Mouse (Mus musculus) testis, adult 2 months (tissue): ENCODE measurements around the gene Slco1a4.

Experiments
- CTCF ChIP-seq: fragments of 200-500 bp; IDR thresholded peaks from 2 replicates; pipeline ENCODE4 v1.5.1; 2012; ENCODE audit warnings: low read depth, mild to moderate bottlenecking, inconsistent platforms, low read length, moderate library complexity; ENCODE audit not compliant: control insufficient read depth, insufficient read depth, insufficient replicate concordance
- POLR2A ChIP-seq: fragments of 200-500 bp; IDR thresholded peaks from 2 replicates; pipeline ENCODE4 v1.6.1; 2012; ENCODE audit warnings: low read depth, mild to moderate bottlenecking, inconsistent platforms, low read length, moderate library complexity; ENCODE audit not compliant: control insufficient read depth

DNA sequence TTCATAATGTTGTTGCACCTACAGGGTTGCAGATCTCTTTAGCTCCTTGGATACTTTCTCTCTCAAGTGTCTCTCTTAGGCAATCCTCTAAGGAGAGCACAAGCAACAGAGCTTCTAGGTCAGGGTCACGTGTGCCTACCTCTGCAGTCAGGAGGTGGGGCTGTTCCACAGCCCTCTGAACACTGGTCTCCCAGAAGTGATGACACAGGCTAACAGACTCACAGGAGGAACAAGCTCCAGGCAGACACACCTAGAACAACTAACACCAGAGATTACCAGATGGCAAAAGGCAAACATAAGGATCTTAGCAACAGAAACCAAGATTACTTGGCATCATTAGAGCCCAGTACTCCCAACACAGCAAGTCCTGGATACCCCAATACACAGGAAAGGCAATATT lies 26.6 kb upstream of the Slco1a4 start:
- TF ChIP-seq CTCF (no peak), POLR2A (no peak)
